Mouse (Mus musculus) cerebellum, adult 18-20 months (tissue): Measurements from ENCODE around the gene Zdhhc22.

Experiments
- DNase-seq, 2 experiments: peaks; one replicate each; pipeline ENCODE4 v3.0.0; 2021

Gene Zdhhc22

GRCm38 (mm10) chr12:86932575-86932952 lies 57.7 kb downstream of the Zdhhc22 start:
- DNase-seq = no peak

- peak in 1 of 2 experiments; percentile 26 for DNase-seq
These were observed 58.2 kb downstream of the Zdhhc22 start for GRCm38 (mm10) chr12:86931919-86932574.

GRCm38 (mm10) chr12:86930934-86931729 lies 59.1 kb downstream of the Zdhhc22 start:
- no peak for DNase-seq
